Mouse (Mus musculus): Measurements from ENCODE around the gene Tprgl. TPM values are rescaled to one million over a fixed set of nuclear protein-coding genes. Genes with fewer than 3 reads are reported as not detected.

Gene Tprgl
- total and polyA plus RNA-seq, 3 experiments: 49.3 to 163 (median 67.4) TPM

DNA sequence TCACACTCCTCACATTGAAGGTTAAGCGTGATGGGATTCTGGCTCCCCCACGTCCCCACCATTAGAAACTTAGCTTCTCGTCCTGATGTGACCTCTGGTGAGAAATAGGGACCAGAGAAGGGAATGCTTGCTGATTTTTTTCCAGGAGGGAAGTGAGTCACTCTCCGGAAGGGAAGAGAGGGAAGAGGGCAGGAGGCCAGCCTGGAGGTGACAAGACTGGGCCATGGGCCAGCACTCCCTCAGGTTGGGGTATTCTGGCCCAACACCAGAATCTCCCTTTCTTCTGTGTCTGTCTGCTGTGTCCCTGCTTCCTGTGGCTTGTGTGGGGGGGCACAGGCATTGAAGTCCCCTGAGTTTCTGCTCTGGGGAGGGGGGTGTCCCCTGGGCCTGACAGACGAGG, 23.1 kb upstream of the Tprgl start:
- Histone ChIP-seq H3K9me3 (replicated peaks; ENCODE audit: insufficient read depth, low read length) (no peaks in the 10 kb centered on the region), H3K4me3 (ENCODE audit: control insufficient read depth in 1 of 2, insufficient read depth in 1 of 2, low read depth in 2 of 2, low read length in 2 of 2) (no peak overlapping the region), H3K27ac (ENCODE audit: control insufficient read depth, low read depth, low read length) (no peak overlapping the region), H3K4me1 (ENCODE audit: control insufficient read depth in 1 of 2, insufficient read depth in 2 of 2, low read length in 2 of 2) (no peaks in the 10 kb centered on the region), H3K27me3 (ENCODE audit: control insufficient read depth in 1 of 2, insufficient read depth in 2 of 2, low read length in 2 of 2) (no peaks in the 10 kb centered on the region), H3K79me2 (ENCODE audit: control insufficient read depth, insufficient read depth, low read length, poor library complexity) (no peaks in the 10 kb centered on the region), H3K9ac (ENCODE audit: control insufficient read depth, low read depth, low read length, poor library complexity, severe bottlenecking) (no peak overlapping the region), H3K36me3 (ENCODE audit: control insufficient read depth in 1 of 2, insufficient read depth in 2 of 2, low read length in 2 of 2) (no peaks in the 10 kb centered on the region)
- TF ChIP-seq POLR2A (IDR thresholded peaks at IDR 0.05; ENCODE audit: control insufficient read depth in 1 of 2, insufficient read depth in 1 of 2, low read depth in 1 of 2, low read length in 2 of 2, poor library complexity in 1 of 2) (no peak), USF2 (IDR thresholded peaks at IDR 0.05; ENCODE audit: borderline replicate concordance in 1 of 2, insufficient read depth in 1 of 2, low read depth in 1 of 2, low read length in 2 of 2) (no peak), MYB (IDR thresholded peaks at IDR 0.05; ENCODE audit: low read depth, low read length) (no peak), MEF2A (IDR thresholded peaks at IDR 0.05; ENCODE audit: extremely low read depth, insufficient replicate concordance, low read depth, low read length, poor library complexity, severe bottlenecking) (no peak), BHLHE40 (IDR thresholded peaks at IDR 0.05; ENCODE audit: borderline replicate concordance, low read depth, low read length) (no peak), USF1 (IDR thresholded peaks at IDR 0.05; ENCODE audit: low read depth, low read length) (no peak), UBTF (IDR thresholded peaks at IDR 0.05; ENCODE audit: borderline replicate concordance, insufficient read depth, low read depth, low read length) (no peak), MYC (IDR thresholded peaks at IDR 0.05; ENCODE audit: low read depth, low read length) (no peak), MXI1 (IDR thresholded peaks at IDR 0.05; ENCODE audit: low read depth, low read length) (no peak), CTCF (IDR thresholded peaks at IDR 0.05 in 2 of 3, conservative IDR thresholded peaks at IDR 0.05 in 1 of 3; ENCODE audit: control insufficient read depth in 1 of 3, insufficient read depth in 1 of 3, low read depth in 2 of 3, low read length in 3 of 3, poor library complexity in 1 of 3, severe bottlenecking in 1 of 3) (no peak), E2F4 (IDR thresholded peaks at IDR 0.05; ENCODE audit: borderline replicate concordance, low read depth, low read length) (no peak), SIN3A (IDR thresholded peaks at IDR 0.05; ENCODE audit: low read length) (no peak), RCOR1 (IDR thresholded peaks at IDR 0.05; ENCODE audit: low read depth, low read length) (no peak), ZKSCAN1 (IDR thresholded peaks at IDR 0.05; ENCODE audit: low read depth, low read length) (no peak), TBP (IDR thresholded peaks at IDR 0.05; ENCODE audit: low read depth, low read length) (no peak)
- DNase-seq (ENCODE audit: low read depth, low spot score): no peak

DNA sequence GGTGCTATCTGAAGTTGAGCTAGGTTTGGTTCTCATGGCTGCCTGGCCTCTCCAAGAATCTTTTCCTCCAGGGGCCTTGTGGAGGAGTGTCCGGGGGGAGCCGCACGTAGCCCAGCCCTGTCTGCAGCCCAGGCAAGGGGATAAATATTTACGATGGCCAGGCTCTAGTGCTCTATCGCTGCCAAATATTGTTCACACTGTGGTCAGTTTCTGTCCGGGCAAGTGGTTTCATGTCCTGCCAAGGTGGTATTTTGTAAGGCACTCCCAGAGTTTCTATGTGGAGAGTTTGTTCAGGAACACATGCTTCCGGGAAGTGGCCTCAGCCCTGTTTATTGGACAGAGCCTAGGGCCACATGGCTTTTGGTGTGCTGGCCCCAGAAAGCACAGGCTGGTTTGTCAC, 20.5 kb upstream of the Tprgl start:
- no peak overlapping the region for H3K9ac ChIP-seq (ENCODE audit: control insufficient read depth, low read depth, low read length, poor library complexity, severe bottlenecking)
- DNase-seq (ENCODE audit: low read depth, low spot score): no peak
- H3K27ac ChIP-seq (ENCODE audit: control insufficient read depth, low read depth, low read length): no peak overlapping the region
- H3K79me2 ChIP-seq (ENCODE audit: control insufficient read depth, insufficient read depth, low read length, poor library complexity): no peaks in the 10 kb centered on the region
- no peaks in the 10 kb centered on the region for H3K36me3 ChIP-seq (ENCODE audit: control insufficient read depth in 1 of 2, insufficient read depth in 2 of 2, low read length in 2 of 2)
- H3K4me1 ChIP-seq (ENCODE audit: control insufficient read depth in 1 of 2, insufficient read depth in 2 of 2, low read length in 2 of 2): no peaks in the 10 kb centered on the region
- no peaks in the 10 kb centered on the region for H3K9me3 ChIP-seq (replicated peaks; ENCODE audit: insufficient read depth, low read length)
- no peak for TF ChIP-seq POLR2A (IDR thresholded peaks at IDR 0.05; ENCODE audit: control insufficient read depth in 1 of 2, insufficient read depth in 1 of 2, low read depth in 1 of 2, low read length in 2 of 2, poor library complexity in 1 of 2)
- H3K4me3 ChIP-seq (ENCODE audit: control insufficient read depth in 1 of 2, insufficient read depth in 1 of 2, low read depth in 2 of 2, low read length in 2 of 2): no peak overlapping the region
- no peaks in the 10 kb centered on the region for H3K27me3 ChIP-seq (ENCODE audit: control insufficient read depth in 1 of 2, insufficient read depth in 2 of 2, low read length in 2 of 2)
